Mouse (Mus musculus) Patski (cell line): ENCODE measurements around the gene Apex1. TPM values are rescaled to one million over a fixed set of nuclear protein-coding genes. Genes with fewer than 3 reads are reported as not detected.

ENCODE experiments used
- ATAC-seq: fragments of 100-300 bp; one replicate; pipeline ENCODE4 v1.8.0; 2021
- CTCF ChIA-PET: fragments of 350-600 bp; sonication (Branson Sonifier 250); formaldehyde crosslinking; loops from one replicate; lab custom pipeline; 2022; ENCODE audit warnings: inconsistent platforms; lab: Charles Lee
- POLR2A ChIA-PET: fragments of 350-600 bp; sonication (Branson Sonifier 250); formaldehyde crosslinking; loops from one replicate; lab custom pipeline; 2022; ENCODE audit warnings: antibody characterized with exemption, inconsistent platforms; lab: Charles Lee
- DNase-seq: peaks from one replicate; pipeline ENCODE4 v3.0.0-alpha.2; 2011; ENCODE audit warnings: low read depth, low spot score
- H3K27me3 ChIP-seq: fragments of 371-371 bp; one replicate; pipeline ENCODE4 v1.5.1; 2021
- CTCF ChIP-seq: fragments of 100-300 bp; IDR thresholded peaks from one replicate; pipeline ENCODE4 v1.5.1; 2021
- in situ Hi-C: fragments of 300-500 bp; cut with MboI; formaldehyde crosslinking; loops from 3 replicates; pipeline ENCODE4 v1.11.1; 2018; ENCODE audit warnings: low pct_unique_long_range_greater_than_20kb, mixed read lengths
- polyA plus RNA-seq: library from polyadenylated mRNA; unstranded; gene quantifications from one replicate; pipeline ENCODE4 v1.2.3, GENCODE M21; 2021

Gene Apex1
- polyA plus RNA-seq, 1 experiment from 2014 or later = 115 TPM

- in situ Hi-C loops = no loop called here
- no peaks in the 10 kb centered on the region for H3K27me3 ChIP-seq
- CTCF ChIA-PET = no interaction called here
- DNase-seq = no peak
- no peak for TF ChIP-seq CTCF
- POLR2A ChIA-PET = no interaction called here
- ATAC-seq = peak; percentile 19
Measured at GRCm38 (mm10) chr14:50925111-50925920, 548 bp downstream of the Apex1 start.

- in situ Hi-C loops = no loop called here
- DNase-seq = no peak
- CTCF ChIA-PET = no interaction called here
- POLR2A ChIA-PET = no interaction called here
- no peak for TF ChIP-seq CTCF
- no peak for ATAC-seq
- no peaks in the 10 kb centered on the region for H3K27me3 ChIP-seq
Measured at GRCm38 (mm10) chr14:50927366-50927765, 2.6 kb downstream of the Apex1 start.

- TF ChIP-seq CTCF = no peak
- in situ Hi-C loops = loop anchor here (5.0 kb wide), 3 partner anchors 47 to 132 kb away; no protein-coding TSS in a partner anchor
- POLR2A ChIA-PET = interaction anchor here (1.6 kb wide), 1 partner anchor 34 kb away, joined by 4 read pairs; no protein-coding TSS in a partner anchor
- H3K27me3 ChIP-seq = no peaks in the 10 kb centered on the region
- CTCF ChIA-PET = no interaction called here
- ATAC-seq (no peak), DNase-seq (no peak)
Measured at GRCm38 (mm10) chr14:50929951-50930350, 5.2 kb downstream of the Apex1 start.

GRCm38 (mm10) chr14:50930377-50930753 lies 5.6 kb downstream of the Apex1 start:
- ATAC-seq = peak; percentile 32
- DNase-seq = no peak
- in situ Hi-C loops = loop anchor here (5.0 kb wide), 3 partner anchors 47 to 132 kb away; no protein-coding TSS in a partner anchor
- H3K27me3 ChIP-seq = no peaks in the 10 kb centered on the region
- TF ChIP-seq CTCF = no peak
- ChIA-PET CTCF (no interaction called here), POLR2A (interaction anchor here (1.6 kb wide), 1 partner anchor 35 kb away, joined by 4 read pairs; no protein-coding TSS in a partner anchor)

GRCm38 (mm10) chr14:50930754-50931492 lies 6.2 kb downstream of the Apex1 start, which contains the start of the genes Pip4p1 and Pnp:
Gene Pip4p1, minus strand, starts transcription at chr14:50930856.
Gene Pnp, plus strand, starts transcription at chr14:50931082.
- ATAC-seq (peak; percentile 98), DNase-seq (peak; percentile 97)
- in situ Hi-C loops = loop anchor here (5.0 kb wide), 3 partner anchors 46 to 131 kb away; no protein-coding TSS in a partner anchor
- H3K27me3 ChIP-seq = no peaks in the 10 kb centered on the region
- POLR2A ChIA-PET = interaction anchor here (1.6 kb wide), 1 partner anchor 35 kb away, joined by 4 read pairs; no protein-coding TSS in a partner anchor
- CTCF ChIA-PET = no interaction called here
- TF ChIP-seq CTCF = no peak

- ChIA-PET CTCF (no interaction called here), POLR2A (interaction anchor here (1.6 kb wide), 1 partner anchor 36 kb away, joined by 4 read pairs; no protein-coding TSS in a partner anchor)
- in situ Hi-C loops = loop anchor here (5.0 kb wide), 3 partner anchors 46 to 131 kb away; no protein-coding TSS in a partner anchor
- no peak for ATAC-seq
- no peak for TF ChIP-seq CTCF
- no peaks in the 10 kb centered on the region for H3K27me3 ChIP-seq
- no peak for DNase-seq
Measured at GRCm38 (mm10) chr14:50931493-50932020, 6.8 kb downstream of the Apex1 start.

- DNase-seq = no peak
- no peak for ATAC-seq
- no peak for TF ChIP-seq CTCF
- H3K27me3 ChIP-seq = no peaks in the 10 kb centered on the region
- POLR2A ChIA-PET = no interaction called here
- in situ Hi-C loops = no loop called here
- CTCF ChIA-PET = interaction anchor here (1.1 kb wide), 1 partner anchor 33 kb away, joined by 3 read pairs; no protein-coding TSS in a partner anchor
Measured at GRCm38 (mm10) chr14:50936649-50937048, 11.9 kb downstream of the Apex1 start.

GRCm38 (mm10) chr14:50938119-50938908 lies 13.5 kb downstream of the Apex1 start:
- in situ Hi-C loops = no loop called here
- no peak for DNase-seq
- POLR2A ChIA-PET = no interaction called here

GRCm38 (mm10) chr14:50938940-50939339 lies 14.2 kb downstream of the Apex1 start:
- ATAC-seq (no peak), DNase-seq (no peak)
- H3K27me3 ChIP-seq = no peaks in the 10 kb centered on the region
- ChIA-PET POLR2A (no interaction called here), CTCF (interaction anchor here (1.6 kb wide), 1 partner anchor 86 kb away, joined by 5 read pairs; no protein-coding TSS in a partner anchor)
- in situ Hi-C loops = no loop called here
- no peak for TF ChIP-seq CTCF

More at GRCm38 (mm10) chr14:50938119-50938908, 13.5 kb downstream of the Apex1 start:
- CTCF ChIA-PET = interaction anchor here (1.6 kb wide), 1 partner anchor 87 kb away, joined by 5 read pairs; no protein-coding TSS in a partner anchor
- no peak for TF ChIP-seq CTCF
- no peaks in the 10 kb centered on the region for H3K27me3 ChIP-seq
- no peak for ATAC-seq
